Mouse (Mus musculus): ENCODE measurements at regions not wholly inside any gene's neighbourhood (a gene's known extent, or its start where the extent isn't known, plus 50 kb on each side); places are given as distances from the start of the nearest gene placed in this dataset.
"Not testable (repeated sequence)": the region's sequence is repeated elsewhere in the genome, so short reads cannot be mapped to it uniquely, and the experiment has no call there.

- no peak for DNase-seq (ENCODE audit: low spot score in 2 of 2)
Measured at GRCm38 (mm10) chr13:82058131-82058731, 275.4 kb downstream of the Cetn3 start.

GRCm38 (mm10) chr13:82058872-82059271 is 276.0 kb downstream of the Cetn3 start:
- DNase-seq (ENCODE audit: low spot score in 2 of 2), result no peak

GRCm38 (mm10) chr13:82059498-82059897 is 276.6 kb downstream of the Cetn3 start:
- DNase-seq (ENCODE audit: low spot score in 2 of 2), result peak; percentile 53 to 64

- not testable (repeated sequence) for DNase-seq (ENCODE audit: low spot score in 2 of 2)
Measured at GRCm38 (mm10) chr13:82063880-82064279, 281.0 kb downstream of the Cetn3 start.

- no peak for DNase-seq (ENCODE audit: low spot score in 2 of 2)
Measured at GRCm38 (mm10) chr13:82066174-82066573, 283.3 kb downstream of the Cetn3 start.

GRCm38 (mm10) chr13:82066674-82067270 is 283.9 kb downstream of the Cetn3 start:
- no peak for DNase-seq (ENCODE audit: low spot score in 2 of 2)

GRCm38 (mm10) chr13:82072449-82072848 is 289.6 kb downstream of the Cetn3 start:
- DNase-seq (ENCODE audit: low spot score in 2 of 2), result no peak

- DNase-seq (ENCODE audit: low spot score in 2 of 2), result no peak
Measured at GRCm38 (mm10) chr13:82073343-82073742, 290.5 kb downstream of the Cetn3 start.

GRCm38 (mm10) chr13:82081375-82081774 is 298.5 kb downstream of the Cetn3 start:
- DNase-seq (ENCODE audit: low spot score in 2 of 2), result peak in 1 of 2 experiments; percentile 65

GRCm38 (mm10) chr13:82087635-82088034 is 304.8 kb downstream of the Cetn3 start:
- no peak for DNase-seq (ENCODE audit: low spot score in 2 of 2)

- peak in 1 of 2 experiments; percentile 28 for DNase-seq (ENCODE audit: low spot score in 2 of 2)
Measured at GRCm38 (mm10) chr13:82092186-82092585, 309.3 kb downstream of the Cetn3 start.

- no peak for DNase-seq (ENCODE audit: low spot score in 2 of 2)
Measured at GRCm38 (mm10) chr13:82106032-82106431, 323.2 kb downstream of the Cetn3 start.

GRCm38 (mm10) chr13:82129777-82130735 is 347.2 kb downstream of the Cetn3 start:
- DNase-seq (ENCODE audit: low spot score in 2 of 2), result peak in 1 of 2 experiments; percentile 34

All from right cerebral cortex, postnatal 10 days (tissue).